Mouse (Mus musculus) lung, adult 18-20 months (tissue): ENCODE data around the gene Rsbn1.

Source experiments
- DNase-seq, 2 experiments: peaks; one replicate each; pipeline ENCODE4 v3.0.0; 2022; ENCODE audit warnings: mixed read lengths in 2 of 2

Rsbn1 gene

DNA sequence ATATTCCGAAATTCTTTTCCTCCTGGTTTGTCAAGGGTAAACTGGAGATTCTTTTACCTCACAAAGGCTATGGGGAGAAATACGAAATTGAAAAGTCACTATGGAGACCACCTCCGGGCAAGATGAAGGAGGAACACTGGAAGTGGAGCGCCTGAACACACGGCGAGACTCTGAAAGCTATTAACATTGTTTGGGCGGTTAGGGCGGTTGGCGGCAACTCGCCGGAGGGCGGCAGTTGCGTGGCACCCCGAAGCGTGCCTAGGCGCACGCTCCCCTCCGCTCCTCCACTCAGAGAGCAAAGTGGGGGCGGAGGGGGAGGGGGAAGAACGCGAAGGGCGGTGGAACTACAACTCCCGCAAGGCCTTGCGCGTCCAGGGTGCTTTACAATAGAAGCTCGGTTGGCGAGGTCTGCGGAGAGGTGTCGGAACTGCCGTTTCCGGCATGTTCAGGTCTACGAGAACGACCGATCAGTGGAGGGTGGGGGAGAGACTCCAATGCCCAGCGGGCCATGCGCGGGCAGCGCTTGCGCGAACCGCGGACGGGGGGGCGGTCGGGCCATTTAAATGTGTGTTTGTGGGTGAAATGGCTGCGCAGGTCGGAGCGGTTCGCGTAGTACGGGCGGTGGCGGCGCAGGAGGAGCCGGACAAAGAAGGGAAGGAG is at the start of gene Rsbn1:
Gene Rsbn1 (plus strand): TSS at position 111 of the 660 bp plus-strand sequence.
- DNase-seq = peak; percentile 99

- no peak for DNase-seq
Measured at GRCm38 (mm10) chr3:103864200-103864599, 49.7 kb upstream of the Rsbn1 start.

DNA sequence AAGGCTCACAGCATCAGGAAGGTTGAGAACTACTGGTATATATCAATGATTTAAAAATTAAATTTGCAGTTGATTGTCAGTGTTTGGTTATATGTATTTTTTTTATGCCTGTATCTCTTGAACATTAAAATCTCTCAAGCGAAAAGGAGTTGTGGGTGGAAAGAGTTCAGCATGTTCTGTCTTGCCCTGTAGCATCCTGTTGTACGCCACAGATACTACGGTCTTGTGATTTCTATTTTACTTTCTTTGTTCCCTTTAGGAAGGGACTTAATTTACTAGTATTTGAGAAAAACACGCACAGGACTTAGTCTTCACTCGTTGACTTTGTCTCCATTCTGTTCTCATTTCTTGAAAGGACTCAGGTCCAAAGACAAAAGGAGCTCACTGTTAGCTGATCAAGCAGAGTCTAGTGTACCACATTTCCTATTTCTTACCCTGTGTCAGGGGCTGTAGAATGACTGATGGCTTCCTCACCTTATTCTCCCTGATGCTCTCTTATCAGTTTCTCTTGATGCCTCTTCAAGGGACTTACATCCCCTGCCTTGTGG is 46.4 kb upstream of the Rsbn1 start:
- DNase-seq = no peak

- no peak for DNase-seq
Measured at GRCm38 (mm10) chr3:103868008-103868407, 45.9 kb upstream of the Rsbn1 start.

DNA sequence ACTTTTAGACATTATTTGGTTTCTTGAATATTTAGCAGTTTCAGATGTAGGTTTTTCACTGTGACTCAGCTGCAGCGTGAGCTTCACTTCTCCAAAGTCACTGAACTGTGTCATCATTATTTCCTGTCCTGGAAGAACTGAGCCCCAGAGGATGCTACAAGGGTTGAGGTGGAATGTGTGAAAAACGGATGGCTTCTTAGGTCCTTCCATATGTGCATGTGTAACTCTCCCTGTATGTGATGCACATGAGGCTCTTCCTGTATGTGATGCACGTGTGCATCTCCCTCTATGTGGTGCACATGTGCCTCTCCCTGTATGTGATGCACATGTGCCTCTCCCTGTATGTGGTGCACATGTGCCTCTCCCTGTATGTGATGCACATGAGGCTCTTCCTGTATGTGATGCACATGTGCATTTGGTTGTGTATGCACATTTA is 41.2 kb upstream of the Rsbn1 start:
- DNase-seq = no peak

- DNase-seq = no peak
Measured at GRCm38 (mm10) chr3:103874329-103874728, 39.6 kb upstream of the Rsbn1 start.

GRCm38 (mm10) chr3:103885946-103886345 is 28.0 kb upstream of the Rsbn1 start:
- DNase-seq = no peak

DNA sequence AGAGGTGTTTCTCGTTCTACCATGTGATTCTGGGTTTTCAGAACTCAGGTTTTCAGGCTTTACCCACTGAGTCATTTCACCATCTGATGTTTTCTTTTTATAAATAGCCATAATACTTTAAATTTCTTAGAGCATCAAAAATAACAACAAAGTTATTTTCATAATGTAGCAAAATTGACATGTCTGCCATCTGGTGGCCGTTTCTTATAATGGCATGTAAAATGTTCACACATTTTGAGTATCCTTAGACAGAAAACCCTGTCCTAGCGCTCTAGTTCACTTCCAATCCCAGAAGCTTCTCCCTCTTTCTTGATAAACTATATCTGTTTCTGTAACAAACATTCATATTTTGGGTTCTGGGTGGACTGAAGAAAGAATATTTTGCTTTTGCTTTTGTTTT is 26.3 kb upstream of the Rsbn1 start:
- DNase-seq = peak in 1 of 2 experiments; percentile 30

- no peak for DNase-seq
Measured at GRCm38 (mm10) chr3:103893374-103893773, 20.5 kb upstream of the Rsbn1 start.

- DNase-seq = peak; percentile 43 to 56
Measured at GRCm38 (mm10) chr3:103904705-103905104, 9.2 kb upstream of the Rsbn1 start.

DNA sequence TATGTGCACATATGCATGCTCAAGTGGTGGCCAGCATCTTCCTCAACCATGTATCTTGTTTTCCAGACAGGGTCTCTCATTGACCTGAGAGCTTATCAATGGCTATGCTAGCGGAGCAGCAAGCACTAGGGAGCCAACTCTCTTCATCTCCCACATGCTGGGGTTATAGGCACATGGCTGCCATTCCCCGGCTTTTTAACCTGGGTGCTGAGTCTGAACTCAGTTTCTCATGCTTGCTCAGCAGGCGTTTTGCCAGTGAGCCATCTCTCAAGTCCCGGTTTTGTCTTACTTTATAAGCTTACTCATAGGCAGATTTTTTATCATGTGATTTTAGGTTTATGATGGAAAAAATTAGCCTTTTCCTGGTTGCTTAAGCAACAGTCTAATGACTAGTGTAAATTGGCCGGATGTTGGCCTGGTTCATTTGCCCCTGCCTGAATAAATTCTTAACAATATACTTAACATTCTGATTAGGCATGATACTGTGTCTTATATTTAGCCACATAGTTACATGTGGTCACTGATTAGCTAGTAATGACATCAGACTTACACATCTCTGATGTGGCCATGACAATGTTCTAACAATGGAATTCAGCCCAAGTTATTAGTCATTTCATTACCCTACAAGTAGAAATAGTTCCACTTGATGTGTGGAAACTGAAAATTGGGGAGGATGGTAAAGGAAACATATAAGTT is 6.4 kb upstream of the Rsbn1 start:
- DNase-seq = no peak

DNA sequence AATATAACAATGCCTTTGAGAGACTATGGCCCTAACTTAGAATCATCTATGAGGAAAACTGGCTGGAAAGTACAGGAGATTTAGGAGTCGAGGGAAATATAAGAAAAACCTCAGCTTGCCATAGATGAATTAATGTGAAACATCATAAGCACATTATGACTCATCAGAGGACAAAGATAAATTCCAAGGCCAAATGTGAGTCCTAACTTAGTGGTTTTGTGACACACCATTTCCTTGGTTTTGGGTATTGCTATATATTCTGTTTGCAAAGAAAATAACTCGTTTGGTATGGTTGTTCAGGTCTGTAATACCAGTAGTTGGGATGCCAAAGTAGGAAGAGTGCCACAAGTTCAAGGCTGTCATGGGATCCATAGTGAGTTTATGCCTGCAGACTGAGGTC is 5.1 kb upstream of the Rsbn1 start:
- no peak for DNase-seq

DNA sequence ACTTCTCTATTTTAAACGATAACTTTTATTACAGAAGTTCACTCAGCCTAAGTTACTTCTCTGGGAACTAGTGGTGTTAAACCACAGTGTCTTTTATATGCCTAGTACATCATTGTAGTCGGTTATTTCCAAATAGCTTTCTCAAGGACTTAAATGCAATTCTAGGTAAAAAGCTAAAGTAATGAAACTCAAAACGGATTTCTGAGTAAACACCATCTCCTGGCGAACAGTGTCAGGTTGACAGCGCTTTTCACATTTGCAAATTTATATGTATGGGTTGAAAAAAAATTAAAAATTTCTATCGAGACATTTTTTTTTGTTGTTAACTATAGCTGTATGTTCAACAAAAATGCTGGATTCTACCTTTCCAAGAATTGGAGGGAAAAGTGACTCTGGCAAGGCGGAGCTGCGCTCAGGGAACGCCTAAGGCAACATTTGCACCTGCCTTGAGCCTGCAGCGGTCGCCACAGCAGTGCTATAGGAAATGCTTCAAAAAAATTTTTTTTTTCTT is 414 bp upstream of the Rsbn1 start:
- DNase-seq = peak; percentile 24 to 29

- peak; percentile 51 to 55 for DNase-seq
Measured at GRCm38 (mm10) chr3:103914732-103915508, 1.0 kb downstream of the Rsbn1 start.

DNA sequence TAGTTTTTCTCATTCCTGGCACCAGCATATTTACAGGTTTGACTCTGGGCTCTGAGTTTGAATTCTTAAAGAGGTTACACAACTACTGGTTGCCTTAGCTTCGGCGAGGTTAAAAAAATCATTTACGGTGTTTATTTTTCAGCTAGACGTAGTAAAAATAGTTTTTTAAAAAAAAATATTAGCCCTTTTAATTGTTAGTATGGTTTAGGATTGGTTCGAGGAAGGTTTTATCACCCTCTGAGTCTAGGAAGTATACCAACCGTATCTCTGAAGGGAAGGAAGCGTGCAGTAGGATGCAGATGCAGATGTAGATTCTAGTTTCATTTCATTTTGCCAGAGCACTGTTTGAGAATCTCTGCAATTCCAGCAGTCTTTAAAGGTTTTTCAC is 1.6 kb downstream of the Rsbn1 start:
- no peak for DNase-seq

GRCm38 (mm10) chr3:103916205-103916838 is 2.4 kb downstream of the Rsbn1 start:
- DNase-seq = peak in 1 of 2 experiments; percentile 24

DNA sequence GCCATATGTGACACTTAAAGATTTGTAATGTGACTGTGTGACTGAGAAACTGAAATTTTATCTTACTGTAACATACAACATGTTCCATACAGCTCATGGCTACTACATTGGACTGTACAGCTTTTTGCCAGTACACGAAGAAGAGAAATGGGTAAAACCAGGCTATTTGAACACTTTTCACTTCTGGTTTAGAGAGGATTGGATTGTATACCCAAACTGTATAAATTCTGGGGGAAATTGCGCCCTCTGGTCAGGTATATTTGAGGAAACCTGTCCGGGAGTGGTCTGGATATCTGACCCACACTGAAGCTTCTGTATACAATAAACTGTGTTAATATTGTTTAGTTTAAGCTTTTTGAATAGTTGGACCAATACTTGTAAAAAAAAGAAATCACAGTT is 2.9 kb downstream of the Rsbn1 start:
- DNase-seq = no peak

DNA sequence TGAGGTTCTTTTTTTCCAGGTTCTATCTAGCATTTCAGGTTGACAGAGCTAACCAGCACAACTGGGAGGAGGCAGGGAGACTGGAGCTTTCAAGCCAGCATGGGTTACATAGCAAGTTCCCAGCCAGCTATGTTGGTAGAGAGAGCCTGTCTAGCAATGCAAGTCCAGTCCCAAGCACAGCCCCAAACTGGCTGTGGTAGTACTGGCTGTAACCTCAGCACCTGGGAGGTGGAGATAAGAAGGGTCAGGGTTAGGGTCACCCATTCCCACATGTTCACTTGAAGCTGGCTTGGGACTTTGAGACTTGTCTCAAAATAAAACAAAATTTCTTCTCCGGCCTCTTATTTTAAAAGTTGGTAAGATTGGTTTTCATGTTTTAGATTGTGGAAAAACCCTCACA is 6.2 kb downstream of the Rsbn1 start:
- no peak for DNase-seq

DNA sequence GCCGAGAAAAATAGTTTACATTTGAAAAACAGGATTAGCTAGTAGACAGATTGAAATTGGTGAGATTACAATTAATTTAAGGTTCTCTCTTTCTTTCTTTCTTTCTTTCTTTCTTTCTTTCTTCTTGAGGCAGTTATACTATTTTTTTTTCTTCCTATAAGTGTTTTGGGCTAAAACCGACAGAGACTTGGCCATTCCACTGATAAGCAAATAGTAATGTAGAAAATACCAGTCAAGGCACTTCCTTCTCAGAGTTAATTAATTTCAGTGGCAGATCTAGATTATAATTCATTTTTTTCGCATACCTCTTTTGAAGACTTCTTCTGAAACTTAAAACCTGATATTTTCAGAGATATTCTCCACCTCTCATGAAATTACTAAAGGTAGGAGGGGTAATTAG is 11.4 kb downstream of the Rsbn1 start:
- no peak for DNase-seq

DNA sequence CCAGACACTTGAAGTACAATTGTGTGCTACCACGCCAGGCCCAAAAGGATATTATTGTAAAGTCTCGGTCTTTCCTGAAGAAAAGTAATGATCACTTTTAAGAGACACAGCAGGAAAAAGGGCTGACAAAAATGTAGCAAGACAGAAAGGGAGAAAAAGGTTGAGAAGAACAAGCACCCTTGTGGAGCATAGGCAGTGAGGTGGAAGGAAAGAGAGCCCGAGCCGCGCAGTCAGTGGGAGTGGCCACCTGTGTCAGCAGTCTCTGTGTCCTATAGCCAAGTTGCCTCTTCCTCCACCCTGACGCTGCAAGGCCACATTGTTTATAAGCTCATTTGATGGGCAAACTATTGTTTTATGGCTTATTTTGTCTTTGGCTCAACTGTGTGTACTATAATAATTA is 13.6 kb downstream of the Rsbn1 start:
- DNase-seq = peak; percentile 33 to 37

GRCm38 (mm10) chr3:103944794-103945562 is 31.1 kb downstream of the Rsbn1 start:
- no peak for DNase-seq

DNA sequence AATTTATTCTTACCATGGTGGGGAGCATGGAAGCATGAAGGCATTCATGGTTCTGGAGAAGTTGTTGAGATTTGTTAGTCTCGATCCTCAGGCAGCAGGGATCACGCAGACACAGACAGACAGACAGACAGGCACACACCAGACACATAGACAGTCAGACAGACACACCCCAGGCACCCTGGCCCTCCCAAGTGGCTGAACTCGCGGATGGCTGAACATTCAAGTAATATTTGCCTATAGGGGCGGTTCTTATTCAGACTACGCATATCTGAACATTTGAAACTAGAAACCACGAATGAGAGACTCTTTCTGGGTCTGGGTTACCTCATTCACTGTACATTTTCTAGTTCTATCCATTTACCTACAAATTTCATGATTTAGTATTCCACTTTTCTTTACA is 34.7 kb downstream of the Rsbn1 start:
- DNase-seq = no peak
